Mouse (Mus musculus): ENCODE measurements around the gene Sectm1b.
"Not testable (repeated sequence)": the region's sequence is repeated elsewhere in the genome, so short reads cannot be mapped to it uniquely, and the experiment has no call there.

Gene Sectm1b

DNA sequence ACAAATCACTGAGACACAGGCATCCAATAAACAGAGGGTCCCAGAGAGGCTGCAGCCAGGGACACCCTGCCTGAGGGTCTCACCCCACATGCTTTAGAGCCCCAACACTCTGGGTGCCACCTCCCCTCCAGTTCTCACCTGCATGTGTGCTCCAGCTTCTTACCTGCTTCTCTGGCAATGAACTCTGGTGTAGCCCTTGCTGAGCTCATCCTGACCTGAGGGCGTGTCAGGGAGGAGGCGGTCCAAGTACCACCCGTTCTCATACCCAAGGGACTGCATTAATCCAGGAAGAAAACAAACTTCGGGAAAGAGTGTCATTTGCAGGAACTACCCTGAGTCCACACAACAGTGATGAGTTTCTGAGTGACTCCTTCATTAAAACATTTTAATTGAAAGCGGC is at the start of gene Sectm1b:
TSS of gene Sectm1b (minus strand) at position 191 of the 400 bp plus-strand sequence.
- DNase-seq (ENCODE audit: low spot score in 2 of 2) = no peak

DNA sequence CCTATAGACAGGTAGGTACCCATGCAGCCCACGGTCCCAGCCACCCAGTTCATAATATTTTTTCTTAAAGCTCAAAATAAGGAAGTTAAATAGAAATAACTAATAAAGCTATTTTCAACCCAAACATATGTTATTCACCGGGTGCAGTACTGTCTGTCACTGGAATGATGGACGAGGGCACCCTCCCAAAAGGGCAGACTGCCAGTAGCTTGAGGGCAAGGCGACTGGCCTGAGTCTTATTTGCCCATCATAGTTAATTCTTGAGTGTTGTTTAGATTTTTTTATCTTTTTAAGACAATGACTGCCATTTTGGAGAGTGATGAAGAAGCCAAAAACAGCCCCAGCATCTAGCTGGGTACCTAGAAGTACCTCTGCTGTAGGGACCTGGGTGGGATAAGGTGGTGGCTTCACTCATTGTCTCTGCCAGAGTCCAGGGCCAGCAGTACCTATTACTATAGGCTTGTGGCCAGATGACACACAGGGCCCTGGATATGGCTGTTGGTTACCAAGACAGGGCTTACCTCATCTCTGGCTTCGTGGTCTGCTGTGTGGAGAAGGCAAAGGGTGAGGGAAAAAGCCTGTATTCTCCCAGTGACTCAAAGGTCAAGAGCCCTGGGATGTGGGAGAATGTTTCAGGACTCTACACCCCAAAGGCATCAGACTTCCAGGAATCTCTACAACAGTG is 48.9 kb upstream of the Sectm1b start:
- no peak for DNase-seq (ENCODE audit: low spot score in 2 of 2)

DNA sequence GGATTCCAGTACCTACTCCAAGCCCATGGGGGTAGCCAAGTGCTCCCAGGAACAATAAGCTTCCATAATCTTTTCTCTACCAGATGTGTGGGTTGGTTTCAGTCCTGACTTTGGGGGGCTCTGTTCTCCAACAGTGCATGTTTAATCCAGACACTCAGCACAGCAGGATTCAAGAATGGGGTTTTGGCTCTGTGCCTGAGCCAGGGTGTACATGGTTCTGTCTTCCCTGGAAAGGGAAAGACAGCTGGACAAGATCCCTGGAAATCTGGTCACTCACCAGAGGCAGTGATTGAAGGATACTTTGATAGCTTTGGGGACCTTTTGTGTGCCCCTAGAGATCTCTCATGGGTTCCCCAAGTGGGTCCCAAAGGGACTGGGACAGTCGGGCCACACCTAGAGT is 48.2 kb upstream of the Sectm1b start:
- DNase-seq (ENCODE audit: low spot score in 2 of 2) = no peak

DNA sequence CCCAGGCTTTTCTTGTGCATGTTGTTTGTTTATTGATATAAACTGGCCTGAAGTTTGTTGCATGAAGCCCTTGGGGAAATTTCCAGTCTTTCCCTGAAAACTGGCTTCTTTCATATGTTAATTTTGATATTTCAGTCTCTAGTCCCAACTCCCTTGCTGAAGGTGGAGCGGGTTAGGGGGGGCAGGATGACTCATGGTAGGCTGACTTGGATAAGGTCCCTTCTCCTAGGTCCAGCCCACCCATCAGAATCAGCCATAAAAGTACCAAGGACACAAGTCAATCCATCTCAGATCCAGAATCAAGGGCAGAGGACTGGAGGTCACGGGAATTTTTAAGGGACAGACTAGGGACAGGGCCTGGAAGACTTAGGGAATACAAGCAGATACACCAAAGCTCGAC is 47.7 kb upstream of the Sectm1b start:
- no peak for DNase-seq (ENCODE audit: low spot score in 2 of 2)

DNA sequence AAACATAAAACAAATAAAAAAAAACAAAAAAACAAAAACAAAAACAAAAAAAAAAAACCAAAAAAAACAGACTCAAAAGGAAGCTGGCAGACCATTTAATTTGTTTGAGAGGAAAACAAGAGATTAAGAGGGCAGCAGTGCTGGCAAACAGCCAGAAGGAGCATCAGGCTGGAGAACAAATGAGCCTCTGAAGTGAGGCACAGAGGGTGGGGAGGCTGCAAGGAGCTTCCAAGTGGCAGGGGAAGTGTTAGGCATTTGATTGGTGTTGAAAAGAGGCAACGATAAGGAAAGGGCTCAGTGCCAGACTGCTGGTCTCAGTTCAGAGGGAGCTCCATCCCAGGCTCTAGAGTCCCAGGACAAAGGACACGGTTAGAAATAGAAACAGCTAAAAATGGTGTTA is 46.6 kb upstream of the Sectm1b start:
- no peak for DNase-seq (ENCODE audit: low spot score in 2 of 2)

DNA sequence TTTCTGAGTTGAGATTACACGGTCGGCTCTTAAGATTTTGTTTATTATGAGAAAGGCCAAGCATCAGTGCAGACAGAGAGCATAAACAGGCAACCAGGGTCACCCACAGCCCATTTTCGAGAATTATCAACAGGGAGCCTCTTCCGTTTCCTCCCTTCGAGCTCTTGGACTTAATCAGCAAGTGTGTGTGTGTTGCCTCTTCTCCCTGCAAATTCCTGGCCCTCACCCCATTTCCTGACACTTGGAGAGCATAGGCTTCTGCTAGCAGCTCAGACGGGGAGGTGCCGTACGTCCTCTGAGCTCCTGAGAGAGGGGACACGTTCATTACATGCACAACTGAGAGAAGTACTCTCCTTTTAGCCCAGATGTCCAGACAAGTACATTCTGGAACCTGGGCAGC is 44.7 kb upstream of the Sectm1b start:
- DNase-seq (ENCODE audit: low spot score in 2 of 2) = no peak

DNA sequence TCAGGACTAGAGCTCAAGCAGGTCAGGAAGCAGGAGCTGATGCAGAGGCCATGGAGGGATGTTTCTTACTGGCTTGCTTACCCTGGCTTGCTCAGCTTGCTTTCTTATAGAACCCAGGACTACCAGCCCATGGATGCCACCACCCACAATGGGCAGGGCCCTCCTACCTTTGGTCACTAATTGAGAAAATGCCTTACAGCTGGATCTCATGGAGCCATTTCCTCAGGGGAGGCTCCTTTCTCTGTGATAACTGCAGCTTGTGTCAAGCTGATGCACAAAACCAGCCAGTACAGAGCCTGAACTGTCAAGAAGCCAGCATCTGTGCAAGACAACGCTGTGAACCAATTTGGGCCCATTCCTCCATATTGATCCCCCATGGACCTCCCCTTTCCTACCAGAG is 43.9 kb upstream of the Sectm1b start:
- not testable (repeated sequence) for DNase-seq (ENCODE audit: low spot score in 2 of 2)

DNA sequence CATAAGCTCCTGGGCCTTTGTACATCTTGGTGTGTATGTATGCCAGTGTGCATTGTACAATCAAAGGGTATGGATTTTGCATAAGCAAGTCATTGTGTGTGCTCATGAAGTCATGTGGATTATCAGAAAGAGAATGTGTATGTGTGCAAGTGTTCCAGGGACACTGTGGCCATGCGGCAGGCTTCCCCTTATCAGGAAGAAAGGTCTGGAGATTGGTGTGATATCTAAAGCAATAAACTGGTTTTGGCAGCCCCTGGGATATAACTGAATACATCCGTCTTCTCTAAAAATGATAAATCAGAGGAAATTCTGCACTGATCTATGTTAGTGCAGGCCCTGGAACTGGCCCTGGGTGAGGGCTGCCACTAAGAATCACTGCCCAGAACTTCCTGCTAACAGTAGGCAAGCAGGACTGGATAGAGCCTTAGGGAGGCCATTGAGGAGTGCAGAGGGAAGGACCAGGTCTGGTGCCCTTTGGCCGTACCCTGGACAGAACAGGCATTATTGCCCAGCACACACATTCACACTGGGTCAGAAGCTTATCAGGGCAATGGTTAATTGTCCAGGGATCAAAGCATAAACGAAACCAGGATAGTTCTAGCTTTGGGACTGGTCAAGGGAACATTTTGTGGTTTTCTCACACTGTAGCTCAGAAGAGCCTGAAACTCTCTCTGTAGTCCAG is 37.9 kb upstream of the Sectm1b start:
- no peak for DNase-seq (ENCODE audit: low spot score in 2 of 2)

DNA sequence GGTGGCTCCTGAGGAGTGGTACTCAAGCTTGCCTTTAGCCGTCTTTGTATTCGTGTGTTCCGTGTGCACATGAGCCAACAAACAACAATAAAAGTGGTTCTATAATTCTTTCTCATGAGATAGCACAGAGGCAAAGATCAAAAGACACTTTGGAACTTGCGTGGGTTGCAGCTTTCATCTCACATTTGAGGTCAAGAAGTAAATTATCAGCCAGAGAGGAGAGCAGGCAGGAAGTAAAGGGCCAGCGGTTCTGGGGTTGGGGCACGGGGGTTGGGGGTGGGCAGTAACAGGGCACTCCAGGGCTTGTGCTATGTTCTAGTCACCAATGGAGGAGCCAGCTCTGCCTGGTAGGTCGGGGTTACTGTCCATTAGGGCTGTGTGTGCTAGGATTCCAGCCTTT is 37.3 kb upstream of the Sectm1b start:
- no peak for DNase-seq (ENCODE audit: low spot score in 2 of 2)

DNA sequence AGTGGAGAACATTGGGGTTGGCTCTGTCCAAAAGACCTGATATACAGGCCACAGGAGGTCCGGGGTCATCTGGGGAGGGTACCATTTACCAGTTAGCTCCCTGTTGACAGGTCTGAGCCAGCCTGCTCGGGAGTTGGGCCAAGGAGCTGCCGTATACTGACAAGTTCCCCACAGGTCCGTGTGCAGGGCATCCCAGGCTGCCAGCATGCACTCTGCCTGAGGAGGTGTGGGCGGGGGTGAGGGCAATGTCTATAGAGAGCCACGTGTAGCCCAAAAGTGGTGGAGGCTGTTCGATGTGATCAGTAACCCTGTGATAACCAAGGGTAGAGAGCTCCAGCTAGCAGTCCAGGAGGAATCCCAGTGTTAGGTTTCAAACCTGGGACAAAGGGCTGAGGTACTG is 36.4 kb upstream of the Sectm1b start:
- no peak for DNase-seq (ENCODE audit: low spot score in 2 of 2)

DNA sequence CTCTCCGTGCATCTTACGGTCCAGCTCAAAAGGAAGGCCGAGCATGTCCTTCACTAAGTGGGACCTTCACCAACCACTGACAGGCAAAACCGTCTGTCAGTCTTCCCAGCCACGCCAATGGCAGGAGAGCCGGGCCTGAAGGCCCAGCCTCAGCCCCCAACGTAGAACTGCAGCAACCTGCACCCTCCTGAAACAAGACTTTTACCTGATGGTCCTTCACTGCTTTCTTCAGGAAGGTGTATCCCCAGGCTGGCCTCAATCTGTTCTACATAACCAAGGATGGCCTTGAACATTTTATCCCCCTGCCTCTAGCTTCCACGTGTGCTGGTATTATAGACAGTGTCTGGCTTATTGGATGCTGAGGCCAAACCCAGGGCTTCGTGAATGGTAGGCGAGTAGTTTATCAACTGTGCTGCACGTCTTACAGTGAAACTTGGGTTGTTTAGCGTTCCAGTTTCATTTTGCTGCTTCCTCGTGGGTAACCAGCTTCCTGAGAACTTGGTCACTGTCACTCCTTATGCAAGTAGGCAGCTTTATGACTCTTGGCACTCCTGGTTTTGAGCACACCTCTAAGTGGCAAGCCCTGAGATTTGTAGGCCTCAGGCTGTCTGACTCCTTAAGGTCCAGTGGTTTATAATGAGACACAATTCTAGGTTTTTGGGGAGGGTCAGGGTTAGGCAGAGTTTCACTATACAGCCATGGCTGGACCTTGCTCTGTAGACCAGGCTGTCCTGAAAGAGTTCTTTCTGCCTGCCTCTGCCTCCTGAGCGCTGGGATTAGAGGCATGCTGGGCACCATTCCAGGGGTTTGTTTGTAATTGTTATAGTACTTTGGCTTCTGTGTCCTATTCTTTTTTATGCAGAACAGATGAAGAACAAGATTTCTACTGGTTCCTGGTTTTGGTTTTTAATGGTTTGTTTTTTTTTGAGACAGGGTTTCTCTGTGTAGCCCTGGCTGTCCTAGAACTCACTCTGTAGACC is 29.5 kb upstream of the Sectm1b start:
- DNase-seq (ENCODE audit: low spot score in 2 of 2) = no peak

DNA sequence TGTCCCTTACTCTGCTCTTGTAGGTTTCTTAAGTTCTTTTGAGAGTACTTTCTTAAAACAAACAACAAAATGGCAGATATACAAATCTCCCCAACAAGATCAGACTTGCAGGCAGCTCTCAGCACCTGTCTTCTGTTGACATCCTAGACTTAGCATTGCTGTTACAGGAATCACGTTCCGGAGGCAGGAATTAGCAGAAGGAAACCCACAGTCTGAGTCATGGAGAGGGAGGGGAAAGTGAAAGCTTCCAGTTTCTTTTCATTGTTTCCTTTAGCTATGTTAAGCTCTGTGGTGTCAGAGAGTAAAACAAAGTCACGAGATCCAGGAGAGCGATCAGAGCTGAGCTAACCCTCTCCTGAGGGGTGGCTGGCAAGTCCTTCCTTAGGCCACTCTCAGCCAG is 27.6 kb upstream of the Sectm1b start:
- DNase-seq (ENCODE audit: low spot score in 2 of 2) = no peak

DNA sequence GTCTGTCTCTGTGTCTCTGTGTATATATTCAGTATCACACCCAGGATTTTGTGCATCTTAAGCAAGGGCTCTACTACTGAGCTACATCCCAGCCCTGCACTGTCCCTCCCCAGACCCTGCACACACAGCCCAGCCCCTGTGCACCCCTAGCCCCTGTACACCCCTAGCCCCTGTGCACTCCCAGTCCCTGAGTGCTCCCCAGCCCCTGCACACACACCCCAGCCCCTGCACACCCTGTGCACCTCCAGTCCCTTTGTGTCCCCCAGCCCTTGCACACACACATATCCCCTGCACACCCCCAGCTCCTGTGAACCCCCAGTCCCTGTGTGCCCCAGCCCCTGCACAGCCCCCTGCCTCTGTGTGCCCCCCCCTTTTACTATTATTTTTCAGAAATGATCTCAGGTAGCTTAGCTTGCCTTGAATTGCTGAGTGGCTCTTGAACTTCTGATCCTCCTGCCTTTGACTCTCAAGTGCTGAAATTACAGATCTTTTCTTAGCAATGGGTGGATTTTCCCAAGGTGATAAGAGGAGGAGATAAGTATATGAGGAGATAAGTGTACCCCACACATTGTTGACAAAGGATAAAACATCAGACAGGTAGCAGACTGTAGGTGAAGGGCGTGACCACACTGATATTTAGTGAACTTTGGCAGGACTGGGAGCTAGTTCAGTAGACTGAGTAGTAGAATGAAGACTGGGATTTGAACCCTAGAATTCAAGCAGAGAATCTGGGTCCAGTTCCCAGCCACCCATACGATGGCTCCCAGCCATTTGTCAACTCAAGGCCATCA is 26.6 kb upstream of the Sectm1b start:
- no peak for DNase-seq (ENCODE audit: low spot score in 2 of 2)

DNA sequence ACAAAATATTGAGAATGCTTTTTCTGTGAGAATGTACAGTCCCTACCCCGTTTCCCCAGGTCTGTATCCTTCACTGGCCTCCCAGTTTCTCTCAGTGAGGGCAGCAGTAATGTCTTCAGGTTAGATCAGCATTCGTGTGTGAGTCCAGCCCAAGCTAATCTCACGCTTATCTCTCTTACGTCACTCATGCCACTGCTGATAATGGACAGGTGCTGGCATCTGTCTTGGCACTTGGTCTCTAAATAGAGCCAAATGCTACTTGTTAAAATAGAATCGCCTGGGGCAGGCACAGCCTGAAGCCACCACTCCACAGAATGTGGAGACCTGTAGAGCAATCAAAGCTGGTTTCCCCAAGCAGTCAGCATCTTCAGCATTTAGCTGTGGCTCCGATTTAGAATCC is 25.6 kb upstream of the Sectm1b start:
- no peak for DNase-seq (ENCODE audit: low spot score in 2 of 2)

DNA sequence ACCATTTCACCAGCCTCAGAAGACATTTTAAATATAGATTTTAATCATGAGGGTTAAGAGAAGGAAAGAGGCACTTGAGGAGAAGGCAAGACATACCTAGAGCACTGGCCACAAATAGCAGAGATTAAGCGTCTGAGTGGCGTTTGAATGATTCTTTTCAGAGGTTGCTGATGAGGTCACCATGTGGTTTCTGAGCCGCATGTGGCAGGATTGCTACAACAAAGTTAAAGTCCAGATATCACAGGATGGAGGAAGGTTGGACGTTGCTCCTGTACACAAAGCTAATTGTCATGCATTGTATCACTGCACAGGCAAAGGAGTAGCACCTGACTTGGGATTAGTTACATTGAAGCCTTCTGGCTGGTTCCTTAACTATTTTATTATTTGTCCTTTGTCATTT is 22.9 kb upstream of the Sectm1b start:
- no peak for DNase-seq (ENCODE audit: low spot score in 2 of 2)

DNA sequence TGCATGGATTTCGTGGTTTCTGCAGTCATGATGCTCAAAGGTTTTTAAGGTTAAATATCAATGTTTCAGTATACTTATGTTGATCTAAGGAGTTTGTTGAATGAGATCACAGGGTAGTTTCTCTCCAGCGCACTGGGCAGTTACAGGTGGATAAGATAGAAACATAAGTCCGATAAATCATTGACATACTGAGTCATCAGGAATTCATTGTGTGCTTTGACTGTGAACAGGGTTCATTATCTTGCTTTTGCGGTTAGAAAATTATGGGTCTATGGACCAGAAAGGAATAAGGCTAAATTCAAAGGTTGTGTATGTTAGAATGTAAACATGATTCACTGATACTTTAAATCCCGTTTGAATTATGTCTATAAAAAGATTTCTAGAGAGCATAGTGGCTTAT is 21.8 kb upstream of the Sectm1b start:
- no peak for DNase-seq (ENCODE audit: low spot score in 2 of 2)

DNA sequence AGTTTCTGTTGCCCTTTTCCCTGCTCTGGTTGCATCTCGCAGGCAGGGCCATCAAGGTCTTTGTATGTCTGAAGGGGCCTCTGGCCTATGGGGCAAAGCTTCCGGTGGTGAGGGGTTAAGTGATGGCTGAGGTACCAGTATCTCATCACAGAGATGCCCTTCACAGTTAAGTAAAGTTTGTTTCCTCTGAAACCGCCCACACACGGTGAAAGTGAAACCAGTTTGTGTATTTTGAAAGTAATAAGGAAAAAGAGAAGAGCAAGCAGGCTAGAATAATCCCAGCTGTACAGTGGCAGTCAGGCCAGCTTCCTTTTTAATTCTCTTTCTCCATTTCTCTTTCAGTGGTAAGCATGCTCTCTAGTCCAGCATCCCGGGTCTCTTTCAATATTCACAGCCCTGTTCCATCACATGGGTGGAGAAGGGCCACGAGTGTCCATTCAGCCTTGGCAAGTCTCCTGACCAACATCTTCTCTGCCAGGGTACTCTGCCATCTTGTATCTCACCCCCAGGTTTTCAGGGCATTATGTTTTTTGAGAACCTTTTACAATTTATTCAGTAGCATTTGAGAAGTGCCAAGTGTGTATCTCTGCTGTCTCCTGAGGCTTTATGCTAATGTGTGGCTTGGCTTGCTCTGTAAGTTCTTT is 19.6 kb upstream of the Sectm1b start:
- peak in 1 of 2 experiments; percentile 16 for DNase-seq (ENCODE audit: low spot score in 2 of 2)

DNA sequence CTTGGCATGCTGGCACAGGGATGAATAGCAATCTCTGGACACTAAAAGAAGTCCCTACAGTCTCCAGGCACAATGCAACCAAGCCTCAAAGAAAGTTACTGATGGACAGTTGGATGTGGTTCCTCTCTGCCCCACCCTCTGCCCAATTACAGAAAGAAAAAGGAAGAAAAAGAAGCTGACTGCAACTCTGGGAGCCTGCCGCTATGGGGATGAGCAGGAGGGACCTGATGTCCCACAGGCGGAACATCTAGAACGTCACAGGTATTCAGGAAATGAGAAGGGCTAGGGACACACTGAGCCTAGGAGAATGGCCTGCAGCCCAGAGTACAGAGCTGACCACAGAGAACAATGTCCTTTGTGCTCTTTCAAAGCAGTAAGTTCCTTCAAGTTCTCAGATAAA is 18.9 kb upstream of the Sectm1b start:
- no peak for DNase-seq (ENCODE audit: low spot score in 2 of 2)

DNA sequence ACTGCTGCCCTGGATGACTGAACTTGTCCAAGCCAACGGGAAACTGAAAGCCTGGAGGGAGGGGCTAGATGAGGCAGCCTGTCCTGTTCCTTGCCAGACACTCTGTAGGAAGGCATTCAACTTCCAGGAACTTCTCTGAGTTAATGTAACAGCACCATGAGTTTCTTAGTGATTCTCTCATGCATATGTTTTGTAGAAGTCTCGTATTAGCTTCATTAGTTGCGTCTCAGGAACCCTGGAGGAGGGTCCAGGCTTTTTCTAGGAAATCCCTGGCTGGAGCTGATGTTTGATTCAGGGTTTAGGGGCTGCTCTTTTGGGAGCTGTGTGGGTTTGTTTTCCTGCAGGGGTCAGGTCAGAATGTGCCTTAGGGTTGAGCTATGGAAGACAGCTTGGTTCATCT is 17.8 kb upstream of the Sectm1b start, which contains the start of gene Sectm1a:
TSS of gene Sectm1a (minus strand) at position 101 of the 400 bp plus-strand sequence.
- no peak for DNase-seq (ENCODE audit: low spot score in 2 of 2)

DNA sequence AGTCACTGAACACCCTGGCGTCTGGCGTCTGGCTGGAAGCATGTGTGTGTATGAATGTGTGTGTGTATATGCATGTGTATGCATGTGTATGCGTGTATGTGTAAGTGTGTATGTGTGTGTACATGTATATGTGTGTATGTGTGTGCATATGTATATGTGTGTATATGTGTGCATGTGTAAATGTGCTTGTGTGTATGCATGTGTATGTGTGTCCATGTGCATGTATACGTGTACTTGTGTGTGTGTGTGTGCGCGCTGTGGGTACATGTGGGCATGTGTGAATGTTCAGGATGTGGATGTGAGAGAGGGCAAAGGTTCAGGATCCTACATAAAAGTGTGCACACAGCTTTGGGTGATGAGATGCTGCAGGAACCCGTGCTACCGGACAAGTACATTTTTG is 17.0 kb upstream of the Sectm1b start:
- DNase-seq (ENCODE audit: low spot score in 2 of 2) = no peak

DNA sequence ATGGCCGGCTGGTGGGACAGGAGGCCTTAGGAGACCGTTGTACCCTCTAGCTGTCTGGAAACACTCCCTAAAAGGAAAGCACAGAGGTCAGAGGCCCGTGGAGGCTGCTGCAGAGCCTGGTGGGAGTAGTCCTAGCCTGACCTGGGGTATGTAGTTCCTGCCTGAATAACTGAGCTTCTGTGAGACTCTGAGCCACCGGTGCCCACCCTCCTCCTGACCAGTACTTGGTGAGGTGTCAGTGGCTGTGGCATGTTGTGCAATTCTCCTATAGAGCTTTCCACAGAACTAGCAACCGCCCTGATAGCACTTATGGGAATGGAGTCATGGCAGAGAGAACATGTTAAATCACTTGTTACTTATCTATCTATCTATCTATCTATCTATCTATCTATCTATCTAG is 12.3 kb upstream of the Sectm1b start:
- DNase-seq (ENCODE audit: low spot score in 2 of 2) = no peak
